Mouse (Mus musculus) MEL (cell line): ENCODE results near the gene Gm13290.
"Not testable (repeated sequence)": the region's sequence is repeated elsewhere in the genome, so short reads cannot be mapped to it uniquely, and the experiment has no call there.

Experiments used
- EP300 ChIP-seq, 2 experiments: IDR thresholded peaks; 2 replicates each; pipeline ENCODE4 v1.6.1; 2011; ENCODE audit warnings: improper control_type of control experiment in 2 of 2, low read length in 2 of 2, low read depth in 1 of 2, mild to moderate bottlenecking in 1 of 2
- HCFC1 ChIP-seq: IDR thresholded peaks from 2 replicates; pipeline ENCODE4 v1.6.1; 2012; ENCODE audit warnings: low read depth, mild to moderate bottlenecking, inconsistent platforms, low read length, improper control_type of control experiment, moderate library complexity
- MAFK ChIP-seq: IDR thresholded peaks from 2 replicates; pipeline ENCODE4 v1.6.1; 2011; ENCODE audit warnings: low read depth, mild to moderate bottlenecking, low read length, improper control_type of control experiment, borderline replicate concordance
- MEF2A ChIP-seq: IDR thresholded peaks from 2 replicates; pipeline ENCODE4 v1.6.1; 2014; ENCODE audit warnings: low read depth, mild to moderate bottlenecking, inconsistent platforms, low read length, improper control_type of control experiment; ENCODE audit not compliant: poor library complexity, insufficient replicate concordance, severe bottlenecking; ENCODE audit errors: extremely low read depth
- MYC ChIP-seq: IDR thresholded peaks from 2 replicates; pipeline ENCODE4 v1.6.1; 2011; ENCODE audit warnings: low read depth, mild to moderate bottlenecking, low read length, improper control_type of control experiment, moderate library complexity
- POLR2A ChIP-seq, 2 experiments: IDR thresholded peaks; 2 replicates each; pipeline ENCODE4 v1.6.1; 2011 to 2012; ENCODE audit warnings: low read length in 2 of 2, mild to moderate bottlenecking in 2 of 2, control low read depth in 1 of 2, improper control_type of control experiment in 1 of 2, low read depth in 1 of 2, moderate library complexity in 1 of 2; ENCODE audit not compliant: control insufficient read depth in 1 of 2, insufficient read depth in 1 of 2, poor library complexity in 1 of 2
- POLR2AphosphoS5 ChIP-seq: IDR thresholded peaks from 2 replicates; pipeline ENCODE4 v1.6.1; 2012; ENCODE audit warnings: low read depth, borderline replicate concordance, mild to moderate bottlenecking, inconsistent platforms, low read length, moderate library complexity, mixed read lengths

GRCm38 (mm10) chr4:88754818-88755340 lies 18.8 kb upstream of the Gm13290 start, which contains the start of gene Gm13271:
- not testable (repeated sequence) for TF ChIP-seq HCFC1; MYC; MAFK; MEF2A; POLR2A (IDR thresholded peaks at IDR 0.05; ENCODE audit: control insufficient read depth in 1 of 2, insufficient read depth in 1 of 2, low read depth in 1 of 2, low read length in 2 of 2, poor library complexity in 1 of 2); POLR2AphosphoS5; EP300 (IDR thresholded peaks at IDR 0.05; ENCODE audit: low read depth in 1 of 2, low read length in 2 of 2)
